Mouse (Mus musculus) thymus, adult 2 months (tissue): ENCODE data around the gene Pax2.

ENCODE experiments used
- CTCF ChIP-seq: fragments of 200-500 bp; IDR thresholded peaks from 2 replicates; pipeline ENCODE4 v1.5.1; 2012; ENCODE audit warnings: mild to moderate bottlenecking, control low read depth, low read length, moderate library complexity, borderline replicate concordance; ENCODE audit not compliant: control insufficient read depth, poor library complexity, insufficient read depth; ENCODE audit errors: extremely low read depth
- POLR2A ChIP-seq: fragments of 200-500 bp; IDR thresholded peaks from 2 replicates; pipeline ENCODE4 v1.6.1; 2012; ENCODE audit warnings: mild to moderate bottlenecking, low read length, control low read depth, moderate library complexity; ENCODE audit not compliant: control insufficient read depth, poor library complexity, insufficient read depth; ENCODE audit errors: extremely low read depth

GRCm38 (mm10) chr19:44752056-44752940 lies 3.5 kb upstream of the Pax2 start:
- TF ChIP-seq CTCF (no peak), POLR2A (no peak)
